Mouse (Mus musculus): Measurements from ENCODE around the gene Gosr2.
A peak's percentile ranks its signal among the peaks of the same experiment; 100 is the strongest.

The Gosr2 gene

DNA sequence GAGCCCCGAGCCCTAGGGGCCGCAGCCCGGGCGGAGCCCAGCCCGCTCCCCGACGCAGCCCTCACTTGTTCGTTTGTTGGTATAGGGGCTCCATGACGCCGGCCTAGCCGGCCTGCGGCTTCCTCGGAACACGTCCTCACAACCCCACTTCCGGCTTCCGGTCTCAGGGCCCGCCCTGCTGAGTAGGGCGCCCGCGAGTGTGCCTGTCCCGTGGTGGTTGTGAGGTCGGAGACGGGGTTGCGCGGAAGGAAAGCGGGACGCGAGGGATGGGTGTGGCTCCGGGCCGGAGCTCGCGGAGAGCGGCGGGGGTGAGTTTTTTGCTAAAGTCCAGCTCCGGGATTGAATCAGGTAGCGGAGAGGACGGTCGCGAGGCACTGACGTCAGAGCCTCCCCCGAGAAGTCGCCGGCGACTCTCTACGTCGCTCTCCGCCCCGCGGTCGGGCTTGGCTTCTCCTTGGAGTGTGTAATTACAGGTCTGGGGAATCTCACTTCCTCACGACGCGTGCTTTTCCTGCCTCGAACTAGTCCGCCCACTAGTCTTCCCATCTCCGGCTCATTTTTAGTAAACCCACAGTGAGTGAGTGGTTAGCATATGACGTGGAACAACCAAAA, at the start of gene Gosr2:
TSS of gene Gosr2 (minus strand) at position 334 of the 612 bp plus-strand sequence.
- peak; percentile 89 for DNase-seq

DNA sequence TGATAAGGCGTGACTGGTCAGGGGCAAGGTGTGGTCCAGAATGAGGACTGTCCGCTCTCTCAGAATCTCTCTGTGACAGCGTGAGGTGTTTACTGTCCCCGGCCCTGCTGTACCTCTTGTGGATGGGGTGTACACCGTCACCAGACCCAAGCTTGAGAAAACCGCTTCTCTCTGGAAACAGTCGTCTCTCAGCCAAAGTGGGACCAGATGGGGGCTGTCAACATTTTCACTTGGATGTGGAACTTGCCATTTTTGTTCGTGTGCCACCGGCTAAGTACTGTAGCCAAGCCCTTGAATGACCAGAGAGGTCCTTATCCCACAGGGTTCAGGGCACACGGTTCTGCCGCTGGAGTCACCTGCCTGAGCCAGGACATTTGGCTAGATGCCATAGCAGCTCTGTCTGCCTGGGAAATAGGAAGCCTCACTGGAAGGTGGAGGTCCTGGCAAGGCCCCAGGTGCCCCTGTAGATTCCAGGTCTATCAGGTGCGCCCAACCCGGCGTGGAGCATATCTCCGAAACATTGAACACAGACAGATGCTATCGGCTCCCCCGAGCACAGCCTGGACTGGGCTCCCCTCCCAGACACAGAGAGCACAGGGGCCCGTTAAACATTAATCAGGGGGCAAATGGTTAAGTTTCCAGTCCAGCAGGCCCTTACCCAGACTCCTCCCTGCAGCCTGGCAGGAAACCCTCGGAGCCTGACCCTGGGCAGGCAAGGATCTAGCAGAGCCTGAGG, 37.5 kb upstream of the Gosr2 start:
- no peak for DNase-seq

DNA sequence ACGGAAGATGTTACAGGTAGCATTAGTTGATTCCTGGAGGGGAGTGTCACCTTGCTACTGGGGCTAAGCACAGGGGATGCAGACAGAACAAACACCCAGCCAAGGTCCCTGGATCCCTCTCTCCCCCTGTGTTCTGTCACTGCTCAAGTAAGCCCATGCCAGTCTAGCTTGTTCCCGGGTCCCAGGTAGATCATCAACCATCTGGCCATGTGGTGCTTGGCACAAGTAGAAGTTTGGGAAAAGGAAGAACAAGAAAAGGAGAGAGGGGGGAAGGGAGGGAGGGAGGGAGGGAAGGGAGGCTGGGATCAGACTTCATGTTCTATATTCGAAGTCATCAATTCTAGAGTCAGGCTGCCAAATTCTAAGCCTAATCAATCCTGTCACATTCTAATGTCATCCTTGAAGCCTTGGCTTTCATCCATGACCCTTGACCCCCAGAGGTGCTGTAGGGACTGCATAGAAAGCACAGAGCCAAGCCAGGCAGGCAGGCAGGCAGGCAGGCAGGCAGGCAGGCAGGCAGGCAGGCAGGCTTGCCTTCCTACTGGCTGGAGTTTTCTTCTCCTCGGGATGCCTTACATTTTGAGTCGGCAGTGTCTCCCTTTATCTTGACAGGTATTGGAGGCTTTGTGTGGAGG, 36.8 kb upstream of the Gosr2 start:
- DNase-seq: no peak

DNA sequence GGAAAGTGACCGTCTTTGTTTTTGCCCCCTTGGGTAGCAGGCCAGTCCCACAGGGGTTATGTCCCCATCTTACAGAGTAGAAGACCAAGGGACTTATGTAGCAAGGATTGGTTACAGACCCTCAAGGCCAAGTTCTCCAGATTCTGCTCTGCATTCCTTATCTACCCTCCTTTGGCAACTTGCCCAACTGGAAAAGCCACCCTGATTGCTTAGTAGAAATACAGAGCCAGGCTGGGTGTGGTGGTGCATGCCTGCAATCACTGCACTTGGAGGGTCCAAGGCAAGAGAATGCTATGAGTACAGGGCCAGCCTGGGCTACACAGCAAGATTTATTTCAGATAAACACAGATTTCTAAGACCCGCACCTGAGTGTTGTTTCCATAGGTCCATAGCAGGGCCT, 36.3 kb upstream of the Gosr2 start:
- no peak for DNase-seq

DNA sequence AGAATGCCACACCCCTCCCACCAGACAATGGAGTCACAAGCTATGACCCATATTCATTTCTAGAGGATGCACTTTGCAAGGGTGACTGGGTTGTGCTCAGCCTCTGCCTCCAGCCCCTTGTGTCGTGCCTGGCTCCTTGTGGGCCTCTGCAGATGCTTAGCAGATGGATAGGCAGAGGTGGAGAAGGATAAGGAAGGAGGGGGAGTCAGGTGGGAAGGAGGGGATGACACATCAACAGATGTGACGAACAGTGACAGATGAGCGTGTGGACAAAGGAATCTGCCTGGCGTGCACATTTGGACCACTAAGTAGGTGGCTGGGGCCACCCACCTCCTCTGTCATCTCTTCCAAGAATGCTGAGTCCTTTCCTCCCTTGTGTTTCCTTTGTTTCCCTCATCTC, 35.4 kb upstream of the Gosr2 start:
- no peak for DNase-seq

DNA sequence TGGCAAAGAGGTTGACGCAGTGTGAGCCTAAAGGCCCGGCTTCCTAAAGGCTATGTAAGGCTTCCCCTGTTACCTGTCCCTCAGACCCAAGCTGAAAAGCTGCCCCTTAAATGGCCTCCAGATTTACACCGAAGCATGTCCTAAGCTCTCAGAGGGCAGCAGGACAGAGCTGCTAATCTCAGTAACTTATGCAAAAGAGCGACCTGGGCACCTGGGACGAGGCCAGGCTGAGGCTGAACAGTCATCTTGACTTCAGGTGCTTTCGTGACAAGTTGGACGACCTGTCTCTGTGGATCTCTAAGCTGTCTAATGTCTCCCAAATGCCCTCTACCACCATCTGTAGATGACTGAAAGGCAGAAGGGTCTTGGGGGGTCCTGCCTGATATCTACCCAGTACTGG, 34.6 kb upstream of the Gosr2 start:
- DNase-seq: no peak

DNA sequence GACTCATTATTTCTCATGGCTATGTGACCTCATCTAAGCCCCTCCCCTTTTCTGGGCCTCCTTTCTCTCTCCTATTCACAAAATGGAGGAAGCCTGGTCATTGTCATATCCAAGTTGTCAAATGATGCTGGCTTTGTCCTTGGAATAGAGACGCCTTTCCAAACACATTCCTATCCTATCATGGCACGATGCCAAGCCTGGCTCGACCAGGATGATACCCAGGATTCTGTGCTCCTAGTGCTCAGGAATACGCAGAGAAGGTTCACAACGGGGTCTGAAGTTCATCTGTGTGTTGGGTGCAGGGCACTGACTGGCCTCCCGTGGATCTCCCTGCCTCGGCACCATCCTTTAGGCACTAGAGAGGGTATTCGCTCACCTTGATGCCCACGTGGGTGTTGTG, 33.9 kb upstream of the Gosr2 start:
- DNase-seq: no peak

DNA sequence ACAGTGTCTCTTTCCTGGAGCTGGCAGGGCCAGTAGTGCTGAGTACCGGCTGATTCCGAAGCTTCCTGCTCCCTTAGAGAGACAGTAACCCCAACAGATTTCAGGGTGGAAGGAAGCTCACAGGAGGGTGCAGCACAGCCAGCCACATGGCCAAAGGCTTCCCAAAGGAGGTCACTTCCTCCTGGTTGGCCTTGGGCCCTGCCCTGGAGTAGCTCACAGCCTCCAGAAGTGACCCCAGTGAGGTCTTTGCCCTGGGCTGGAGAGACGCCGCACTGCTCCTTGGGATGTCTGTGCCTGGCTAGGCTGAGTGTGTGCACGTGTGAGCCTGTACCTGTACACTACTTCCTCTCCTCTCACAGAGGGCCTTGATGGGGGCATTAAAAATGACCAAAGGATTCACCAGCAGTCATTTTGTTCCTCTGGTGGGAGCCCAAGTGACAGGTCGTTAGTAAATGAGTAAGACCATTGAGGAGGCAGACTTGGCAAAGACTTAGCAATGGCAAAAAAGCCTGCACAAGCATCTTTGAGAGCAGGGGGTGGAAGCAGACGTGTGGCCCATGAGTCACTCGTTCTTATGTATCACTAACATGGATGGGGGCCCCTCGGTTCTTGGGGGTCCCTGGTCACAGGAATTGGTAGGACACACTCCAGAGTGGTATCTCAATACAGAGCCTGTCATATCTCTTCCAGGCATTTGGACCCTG, 31.7 kb upstream of the Gosr2 start:
- no peak for DNase-seq

DNA sequence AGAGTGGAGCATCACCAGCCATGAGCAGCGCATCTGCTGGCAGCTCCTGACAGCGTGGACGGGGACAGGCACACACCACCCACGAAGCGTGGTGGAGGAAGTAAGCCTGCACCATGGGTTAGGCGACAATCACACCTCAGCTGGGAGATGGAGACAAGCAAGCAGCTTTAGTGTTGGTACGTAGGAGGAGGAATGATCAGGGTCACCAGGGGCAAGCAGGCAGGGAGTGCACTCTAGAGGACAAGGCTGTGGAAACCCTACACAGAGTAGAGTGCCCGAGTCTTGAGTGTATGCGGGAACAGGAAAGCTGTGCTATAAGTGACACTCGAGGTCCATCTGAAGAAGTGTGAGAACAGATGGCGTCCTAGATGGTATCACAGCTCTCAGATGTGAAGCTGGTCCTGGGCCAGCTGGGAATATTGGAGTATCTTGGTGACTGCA, 26.7 kb upstream of the Gosr2 start:
- peak; percentile 24 for DNase-seq

DNA sequence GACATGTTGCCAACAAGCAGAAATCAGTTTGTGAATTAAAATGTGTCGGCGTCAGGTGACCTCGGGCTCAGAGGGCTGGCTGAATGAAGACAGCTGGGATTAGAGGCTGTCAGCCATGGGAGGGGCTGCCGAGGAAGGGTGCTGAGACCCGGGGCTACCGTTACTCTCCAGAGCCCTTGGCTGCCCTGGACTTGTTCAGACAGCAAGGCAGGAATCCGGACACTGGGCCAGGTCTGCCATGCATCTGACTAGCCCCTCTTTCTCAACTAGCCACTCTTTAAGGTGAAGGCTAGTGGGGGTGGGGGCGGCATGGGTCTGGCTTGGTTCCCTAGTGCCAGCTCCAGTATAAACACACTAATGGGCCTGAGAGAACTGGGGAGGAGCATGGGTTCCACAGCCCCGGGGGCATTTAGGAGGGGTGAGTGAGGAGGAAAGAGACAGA, 24.4 kb upstream of the Gosr2 start:
- DNase-seq: peak; percentile 39

DNA sequence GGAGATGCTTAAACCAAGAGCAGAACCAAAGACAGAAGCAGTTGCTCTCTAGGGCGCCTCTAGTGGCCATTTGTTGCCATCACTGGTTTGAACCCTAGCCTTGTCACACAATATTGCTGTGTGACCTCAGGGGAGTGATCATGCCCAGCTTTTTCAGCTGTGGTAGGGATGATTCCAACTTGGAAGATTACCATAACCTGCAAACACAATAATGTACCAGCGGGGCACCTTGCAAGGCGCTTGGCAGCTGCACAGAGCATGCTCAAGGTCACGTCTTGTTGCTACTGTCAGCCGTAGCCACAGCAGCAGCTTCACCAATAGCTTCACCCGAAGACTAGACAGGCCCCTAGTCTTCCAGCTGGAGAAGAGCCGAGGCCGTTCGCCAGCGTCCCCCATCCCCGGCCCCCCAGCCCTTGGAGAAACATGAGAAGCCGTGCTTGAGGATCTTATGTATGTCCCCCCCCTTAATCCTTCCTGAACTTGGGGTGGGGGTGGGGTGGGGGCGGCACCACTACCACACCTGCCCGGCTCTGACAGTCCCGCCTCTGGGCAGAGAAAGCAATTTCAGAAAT, 23.9 kb upstream of the Gosr2 start:
- peak; percentile 48 for DNase-seq

DNA sequence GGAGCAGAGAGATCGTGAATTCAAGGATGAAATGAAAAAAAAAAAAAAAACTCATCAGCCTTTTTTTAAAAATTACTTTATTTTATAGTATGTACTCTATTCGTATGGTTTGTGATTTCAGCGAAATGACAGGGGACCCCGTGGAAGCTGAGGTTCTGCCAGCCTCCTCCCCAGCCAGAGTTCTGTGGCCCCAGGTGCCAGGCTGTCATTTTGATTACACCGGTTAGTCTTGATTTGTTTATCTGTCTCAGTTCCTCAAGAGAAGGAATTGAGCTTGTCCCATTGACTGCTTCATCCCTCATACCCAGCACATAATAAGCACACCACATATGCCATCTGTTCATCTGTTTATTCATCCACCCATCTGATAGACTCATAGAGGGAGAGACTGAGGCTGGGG, 21.7 kb upstream of the Gosr2 start:
- no peak for DNase-seq

DNA sequence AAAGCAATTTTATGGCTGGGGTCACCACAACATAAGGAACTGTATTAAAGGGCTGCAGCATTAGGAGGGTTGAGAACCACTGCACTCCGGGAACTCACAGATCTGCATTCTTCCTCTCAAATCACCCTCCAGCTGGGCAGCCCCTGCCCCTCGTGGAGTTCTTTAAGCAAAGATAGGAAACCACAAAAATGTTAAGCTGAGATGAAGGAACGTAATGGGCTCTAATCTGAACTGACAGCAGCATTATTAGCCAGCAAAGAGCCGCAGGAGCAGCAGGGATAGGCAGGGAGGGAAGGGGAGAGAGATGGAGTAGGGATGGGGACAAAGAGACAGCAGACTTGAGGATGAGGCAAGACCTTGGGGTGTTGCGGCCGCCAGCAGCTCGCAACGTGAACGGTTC, 19.3 kb upstream of the Gosr2 start:
- no peak for DNase-seq

DNA sequence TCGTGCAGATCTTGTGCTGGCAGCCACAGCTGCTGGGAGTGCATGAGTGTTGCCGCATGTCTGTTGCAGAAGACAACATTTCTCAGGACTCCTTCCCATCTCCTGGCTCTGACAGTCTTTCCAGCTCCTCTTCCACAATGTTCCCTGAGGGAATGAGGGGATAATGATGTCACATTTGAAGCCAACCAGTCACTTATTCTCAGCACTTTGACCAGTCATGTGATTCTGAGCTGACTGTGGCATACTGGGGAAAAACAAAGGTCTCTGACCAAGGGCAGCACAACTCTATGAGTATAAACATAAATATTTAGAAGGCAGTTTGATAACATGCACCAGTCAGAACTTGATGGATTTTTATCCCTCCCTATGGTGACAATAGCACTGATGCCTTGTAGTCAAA, 16.4 kb upstream of the Gosr2 start:
- DNase-seq: no peak

DNA sequence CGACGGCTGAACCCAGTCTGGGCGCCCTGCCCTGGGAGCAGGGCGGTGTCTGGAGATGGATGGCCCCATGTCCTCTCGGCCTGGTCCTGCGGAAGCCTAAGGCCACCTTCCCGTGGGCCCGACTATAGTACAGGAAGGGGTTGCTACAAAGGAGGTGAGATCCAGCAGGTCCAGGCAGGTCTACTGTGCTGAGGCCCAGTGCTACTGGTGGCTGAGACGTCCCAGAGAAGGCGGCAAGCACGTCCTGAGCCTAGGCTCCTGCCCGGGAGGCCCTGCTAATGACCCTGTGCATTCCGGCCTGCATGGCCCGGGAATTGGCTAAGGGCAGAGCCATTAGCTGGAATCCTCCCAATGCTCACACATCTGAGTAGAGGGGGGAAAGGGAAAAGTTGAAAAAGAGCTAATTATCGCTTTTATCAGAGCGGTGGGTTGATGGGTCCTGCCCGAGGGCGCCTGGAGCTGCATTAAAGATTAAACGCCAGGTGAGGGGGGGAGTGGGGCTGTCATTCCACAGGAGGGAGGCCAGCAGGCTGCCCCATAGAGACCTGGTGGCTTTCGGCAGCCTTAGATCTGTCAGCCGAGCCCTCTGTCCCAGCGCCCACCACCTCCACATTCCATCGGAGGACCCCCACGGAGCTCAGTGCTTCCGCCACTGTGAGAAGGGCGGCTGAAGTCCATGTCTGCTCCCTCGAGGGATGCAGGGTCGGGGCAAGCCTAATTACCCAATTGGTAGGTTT, 14.3 kb upstream of the Gosr2 start:
- no peak for DNase-seq

DNA sequence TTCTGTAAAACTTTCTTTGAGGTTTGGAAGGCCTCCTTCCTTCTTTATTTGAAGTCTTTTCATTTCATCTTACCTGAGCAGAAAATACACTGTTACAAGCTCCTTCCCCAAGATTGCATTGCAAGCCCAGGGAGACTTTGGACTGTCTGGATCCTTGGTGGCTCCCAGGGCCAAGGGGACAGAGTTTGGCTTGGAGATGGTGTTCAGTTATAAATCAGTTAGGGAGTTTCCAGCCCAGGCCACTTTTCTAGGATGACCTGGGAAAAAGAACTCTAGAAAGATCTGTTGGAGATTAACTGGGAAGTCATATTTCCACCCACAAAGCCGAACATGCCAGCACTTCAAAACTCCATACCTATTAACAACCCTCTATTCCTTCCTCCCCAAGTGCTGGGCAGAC, 12.3 kb upstream of the Gosr2 start:
- no peak for DNase-seq

DNA sequence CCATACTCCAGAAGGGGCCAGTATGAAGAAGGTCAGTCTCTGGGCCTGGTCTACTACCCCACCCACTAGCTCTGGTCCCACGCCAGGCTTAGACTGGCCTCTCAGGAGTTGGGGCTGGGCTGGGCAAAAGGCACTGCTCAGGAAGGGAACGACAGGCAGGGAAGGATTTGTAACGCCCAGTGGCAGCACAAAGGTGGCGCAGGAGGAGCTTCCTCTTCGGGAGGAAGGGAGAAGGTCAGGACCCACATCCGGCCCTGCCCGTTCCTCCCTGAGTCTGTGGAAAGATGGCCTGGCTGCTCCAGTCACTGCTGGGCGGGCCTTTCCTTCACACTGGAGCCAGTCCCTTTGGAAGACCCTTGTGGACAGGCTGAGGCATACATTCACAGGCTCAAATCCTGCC, 9.3 kb upstream of the Gosr2 start:
- no peak for DNase-seq

DNA sequence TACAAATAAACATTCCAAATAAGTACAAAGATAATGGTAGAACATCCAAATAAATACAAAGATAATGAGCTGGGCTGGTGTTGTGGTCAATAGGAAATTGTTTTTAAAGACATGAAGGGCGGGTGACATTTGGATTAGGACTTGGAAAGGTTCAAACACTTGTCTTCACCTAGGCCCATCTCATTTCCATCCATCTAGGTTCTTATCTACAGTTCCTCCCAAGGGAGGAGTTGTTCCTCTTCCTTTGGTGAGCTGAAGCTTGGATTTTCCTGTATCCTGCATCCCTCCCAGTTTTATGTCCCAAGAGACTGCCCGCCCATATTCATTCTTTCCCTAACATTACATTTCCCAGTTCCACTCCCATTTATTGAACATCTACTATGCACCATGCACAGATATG, 528 bp upstream of the Gosr2 start:
- no peak for DNase-seq

DNA sequence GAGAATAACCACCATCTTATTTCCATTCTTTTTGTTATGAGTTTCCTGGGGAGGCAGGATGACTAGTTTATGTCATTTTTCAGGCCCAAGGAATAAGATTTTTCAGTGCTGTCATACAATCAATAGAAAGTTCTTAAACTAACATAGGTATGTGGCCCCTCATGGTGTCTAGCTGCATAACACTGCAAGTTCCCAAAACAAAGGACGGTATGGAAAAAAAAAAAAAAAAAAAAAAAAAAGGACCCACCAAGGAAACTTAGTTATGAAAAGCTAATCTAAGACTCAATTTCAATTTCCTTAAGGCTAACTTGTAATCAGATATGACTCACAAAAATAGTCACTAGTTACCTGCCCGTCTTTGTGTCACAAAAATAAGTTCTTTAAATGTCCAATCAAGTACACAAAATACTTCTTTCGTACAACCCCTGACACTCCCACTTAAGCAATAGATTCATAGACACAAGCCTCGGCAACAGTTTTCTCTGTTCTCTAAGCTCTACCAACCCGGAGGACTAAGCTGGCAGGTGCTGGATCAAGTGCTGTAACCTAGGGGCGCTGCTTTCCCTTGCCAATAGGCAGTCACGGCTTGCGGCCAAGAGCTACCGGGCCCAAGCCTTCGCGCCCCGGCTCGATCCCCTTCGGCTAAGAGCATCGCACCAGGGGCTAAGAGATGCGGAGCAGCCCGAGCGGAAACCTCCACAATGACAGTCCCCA, 690 bp downstream of the Gosr2 start:
- no peak for DNase-seq

DNA sequence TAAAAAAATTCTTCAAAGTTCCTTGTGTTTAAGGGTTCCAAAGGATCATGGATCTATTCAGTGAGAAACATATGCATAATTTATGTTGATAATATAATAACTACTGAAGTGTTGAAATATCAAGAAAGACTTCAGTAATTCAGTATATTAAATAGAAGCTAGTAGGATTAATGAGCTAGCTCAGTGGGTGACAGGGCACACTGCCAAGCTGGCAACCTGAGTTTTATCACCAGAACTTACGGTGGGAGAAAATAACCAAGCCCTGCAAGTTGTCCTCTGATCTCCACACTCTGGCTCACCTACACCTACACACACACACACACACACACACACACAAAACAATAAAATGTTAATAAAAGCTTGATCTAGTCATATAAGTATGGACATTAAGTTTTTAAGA, 4.5 kb downstream of the Gosr2 start:
- no peak for DNase-seq

DNA sequence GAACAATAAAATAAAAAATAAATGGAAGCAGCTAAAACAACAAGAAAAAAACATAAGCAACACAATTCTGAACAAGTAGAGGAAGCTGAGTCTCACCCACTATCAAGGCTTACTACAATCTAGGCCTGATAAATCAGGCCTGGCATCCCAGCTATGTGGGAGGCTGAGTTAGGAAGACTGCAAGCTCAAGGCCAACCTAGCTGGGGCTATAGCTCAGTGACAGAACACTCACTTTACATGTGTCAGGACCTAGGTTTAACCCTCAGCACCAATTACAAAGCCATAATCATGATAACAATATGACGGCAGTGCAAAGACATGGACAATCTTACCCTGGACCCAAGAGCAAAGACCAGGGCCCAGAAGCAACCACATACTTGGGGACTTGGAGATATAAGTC, 6.7 kb downstream of the Gosr2 start:
- no peak for DNase-seq

DNA sequence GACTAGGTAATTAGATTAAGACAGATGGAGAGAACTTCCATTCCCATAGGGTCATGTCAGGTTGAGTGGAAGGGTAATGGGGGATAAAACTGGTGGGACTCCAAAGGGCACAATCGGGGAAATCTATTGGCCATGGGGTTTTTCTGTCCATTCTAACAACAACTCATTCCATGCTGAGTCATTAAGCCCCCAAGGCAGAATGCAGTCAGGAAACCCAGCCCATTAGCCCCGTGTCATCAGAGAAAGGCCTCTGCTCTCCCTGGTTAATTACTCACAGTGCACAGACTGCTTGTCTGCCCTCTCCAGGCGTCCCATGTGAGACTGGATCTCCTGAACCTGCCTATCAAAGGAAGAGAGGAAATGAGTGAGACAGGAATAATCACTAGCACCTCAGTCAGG, 8.7 kb downstream of the Gosr2 start:
- DNase-seq: no peak
